Mouse (Mus musculus) cortical plate, adult 2 months (tissue): Measurements from ENCODE around the gene Rhbdf2.

Source experiments
- CTCF ChIP-seq: fragments of 200-500 bp; IDR thresholded peaks from 2 replicates; pipeline ENCODE4 v1.5.1; 2011; ENCODE audit warnings: mild to moderate bottlenecking, control low read depth, low read length; ENCODE audit not compliant: insufficient read depth; ENCODE audit errors: extremely low read depth
- POLR2A ChIP-seq: fragments of 200-500 bp; IDR thresholded peaks from 2 replicates; pipeline ENCODE4 v1.6.1; 2011; ENCODE audit warnings: mild to moderate bottlenecking, low read length, control low read depth; ENCODE audit not compliant: insufficient read depth; ENCODE audit errors: extremely low read depth

GRCm38 (mm10) chr11:116620073-116620472 lies 6.7 kb downstream of the Rhbdf2 start:
- TF ChIP-seq POLR2A (no peak), CTCF (no peak)
